Mouse (Mus musculus): ENCODE results near the gene Mrpl24.

Gene Mrpl24

GRCm38 (mm10) chr3:87947811-87948199 is 28.5 kb downstream of the Mrpl24 start:
- peak; percentile 77 for DNase-seq

GRCm38 (mm10) chr3:87948378-87949265 is 29.3 kb downstream of the Mrpl24 start, which contains the start of gene Crabp2:
Gene Crabp2, plus strand, starts transcription at chr3:87948666.
- peak; percentile 63 for DNase-seq

GRCm38 (mm10) chr3:87949266-87949954 is 30.1 kb downstream of the Mrpl24 start:
- peak; percentile 30 for DNase-seq

- peak; percentile 54 for DNase-seq
Measured at GRCm38 (mm10) chr3:87949955-87950515, 30.7 kb downstream of the Mrpl24 start.

- no peak for DNase-seq
Measured at GRCm38 (mm10) chr3:87951946-87952345, 32.6 kb downstream of the Mrpl24 start.

GRCm38 (mm10) chr3:87952440-87952839 is 33.1 kb downstream of the Mrpl24 start:
- peak; percentile 75 for DNase-seq

GRCm38 (mm10) chr3:87958056-87958455 is 38.8 kb downstream of the Mrpl24 start:
- DNase-seq, result no peak

- DNase-seq, result no peak
Measured at GRCm38 (mm10) chr3:87958476-87958875, 39.2 kb downstream of the Mrpl24 start.

GRCm38 (mm10) chr3:87958967-87959366 is 39.7 kb downstream of the Mrpl24 start:
- DNase-seq, result no peak

GRCm38 (mm10) chr3:87959371-87959770 is 40.1 kb downstream of the Mrpl24 start:
- no peak for DNase-seq

GRCm38 (mm10) chr3:87960191-87960585 is 40.9 kb downstream of the Mrpl24 start:
- no peak for DNase-seq

- DNase-seq, result peak; percentile 99
Measured at GRCm38 (mm10) chr3:87960586-87961191, 41.4 kb downstream of the Mrpl24 start.

- DNase-seq, result peak; percentile 82
Measured at GRCm38 (mm10) chr3:87970184-87970938, 51.1 kb downstream of the Mrpl24 start.

- DNase-seq, result peak; percentile 92
Measured at GRCm38 (mm10) chr3:87970939-87971488, 51.7 kb downstream of the Mrpl24 start, which contains the start of gene Nes. Gene Nes, plus strand, starts transcription at chr3:87971078.

GRCm38 (mm10) chr3:87971489-87972202 is 52.3 kb downstream of the Mrpl24 start:
- peak; percentile 59 for DNase-seq

- DNase-seq, result no peak
Measured at GRCm38 (mm10) chr3:87972203-87972664, 52.9 kb downstream of the Mrpl24 start.

GRCm38 (mm10) chr3:87972776-87973175 is 53.5 kb downstream of the Mrpl24 start:
- no peak for DNase-seq

All from retina, postnatal 1 day (tissue).